Mouse (Mus musculus) bone marrow macrophage, adult 2 months (primary cell): Measurements from ENCODE around the gene Gas2.

Source experiments
- CTCF ChIP-seq: IDR thresholded peaks from 2 replicates; pipeline ENCODE4 v1.5.1; 2012; ENCODE audit warnings: low read depth, mild to moderate bottlenecking, low read length, moderate library complexity
- POLR2A ChIP-seq: IDR thresholded peaks from 2 replicates; pipeline ENCODE4 v1.6.1; 2012; ENCODE audit warnings: mild to moderate bottlenecking, low read depth, low read length, borderline replicate concordance

- TF ChIP-seq CTCF, result no peak
- no peak for TF ChIP-seq POLR2A
These were observed 40.3 kb upstream of the Gas2 start for GRCm38 (mm10) chr7:51821467-51821866.
